Mouse (Mus musculus): ENCODE results near the gene Zscan25. TPM values are rescaled to one million over a fixed set of nuclear protein-coding genes. Genes with fewer than 3 reads are reported as not detected.
"Not testable (repeated sequence)": the region's sequence is repeated elsewhere in the genome, so short reads cannot be mapped to it uniquely, and the experiment has no call there.

Gene Zscan25
- polyA plus RNA-seq, 1 experiment from 2014 or later = 0.22 TPM

- H3K36me3 ChIP-seq (replicated peaks; ENCODE audit: insufficient read depth, low read length); H3K4me3 ChIP-seq (ENCODE audit: low read depth, low read length); DNase-seq; H3K4me1 ChIP-seq (ENCODE audit: insufficient read depth); H3K27me3 ChIP-seq (ENCODE audit: insufficient read depth, low read length); H3K4me2 ChIP-seq (ENCODE audit: low read depth, low read length); ATAC-seq; H3K9ac ChIP-seq (replicated peaks); H3K9me3 ChIP-seq (ENCODE audit: low read length); H3K27ac ChIP-seq (ENCODE audit: low read depth): not testable (repeated sequence)
- WGBS (ENCODE audit: insufficient replicate concordance) = 85% methylated on average over 4 of the region's 4 CpGs
- TF ChIP-seq CTCF (IDR thresholded peaks at IDR 0.05; ENCODE audit: low read depth) = peak; percentile 14; the same call in 1 of the 2 replicates
Measured at GRCm38 (mm10) chr5:145306953-145307352, 26.7 kb downstream of the Zscan25 start.

GRCm38 (mm10) chr5:145307811-145308210 is 27.5 kb downstream of the Zscan25 start:
- ATAC-seq; H3K9me3 ChIP-seq (ENCODE audit: low read length); H3K9ac ChIP-seq (replicated peaks); H3K4me1 ChIP-seq (ENCODE audit: insufficient read depth); H3K4me2 ChIP-seq (ENCODE audit: low read depth, low read length); H3K27me3 ChIP-seq (ENCODE audit: insufficient read depth, low read length); H3K27ac ChIP-seq (ENCODE audit: low read depth); H3K4me3 ChIP-seq (ENCODE audit: low read depth, low read length); H3K36me3 ChIP-seq (replicated peaks; ENCODE audit: insufficient read depth, low read length): not testable (repeated sequence)
- WGBS (ENCODE audit: insufficient replicate concordance) = 81% methylated on average over 3 of the region's 3 CpGs
- DNase-seq = peak; percentile 4

GRCm38 (mm10) chr5:145313845-145314244 is 33.5 kb downstream of the Zscan25 start:
- TF ChIP-seq EP300 (IDR thresholded peaks at IDR 0.05; ENCODE audit: low read depth) = no peak
- no peak for TF ChIP-seq CTCF (IDR thresholded peaks at IDR 0.05; ENCODE audit: low read depth)
- no peak overlapping the region for H3K27ac ChIP-seq (ENCODE audit: low read depth)
- H3K27me3 ChIP-seq (ENCODE audit: insufficient read depth, low read length) = no peaks in the 10 kb centered on the region
- no peak overlapping the region for H3K4me2 ChIP-seq (ENCODE audit: low read depth, low read length)
- no peaks in the 10 kb centered on the region for H3K4me1 ChIP-seq (ENCODE audit: insufficient read depth)
- H3K9ac ChIP-seq (replicated peaks) = no peak overlapping the region
- ATAC-seq (peak; percentile 66), DNase-seq (no peak)
- no peaks in the 10 kb centered on the region for H3K36me3 ChIP-seq (replicated peaks; ENCODE audit: insufficient read depth, low read length)
- H3K9me3 ChIP-seq (ENCODE audit: low read length) = no peaks in the 10 kb centered on the region
- no peak overlapping the region for H3K4me3 ChIP-seq (ENCODE audit: low read depth, low read length)

- ATAC-seq (no peak), DNase-seq (no peak)
- H3K4me3 ChIP-seq (ENCODE audit: low read depth, low read length) = no peak overlapping the region
- no peak overlapping the region for H3K4me2 ChIP-seq (ENCODE audit: low read depth, low read length)
- H3K36me3 ChIP-seq (replicated peaks; ENCODE audit: insufficient read depth, low read length) = no peaks in the 10 kb centered on the region
- no peaks in the 10 kb centered on the region for H3K4me1 ChIP-seq (ENCODE audit: insufficient read depth)
- 46% methylated on average over 1 of the region's 1 CpGs for WGBS (ENCODE audit: insufficient replicate concordance)
- TF ChIP-seq CTCF (IDR thresholded peaks at IDR 0.05; ENCODE audit: low read depth) (no peak), EP300 (IDR thresholded peaks at IDR 0.05; ENCODE audit: low read depth) (no peak)
- no peaks in the 10 kb centered on the region for H3K9me3 ChIP-seq (ENCODE audit: low read length)
- H3K9ac ChIP-seq (replicated peaks) = no peak overlapping the region
- H3K27me3 ChIP-seq (ENCODE audit: insufficient read depth, low read length) = no peaks in the 10 kb centered on the region
- H3K27ac ChIP-seq (ENCODE audit: low read depth) = no peak overlapping the region
Measured at GRCm38 (mm10) chr5:145317141-145317540, 36.8 kb downstream of the Zscan25 start.

GRCm38 (mm10) chr5:145338756-145339155 is 58.5 kb downstream of the Zscan25 start:
- H3K9me3 ChIP-seq (ENCODE audit: low read length); H3K9ac ChIP-seq (replicated peaks); H3K4me2 ChIP-seq (ENCODE audit: low read depth, low read length); H3K4me1 ChIP-seq (ENCODE audit: insufficient read depth); H3K27ac ChIP-seq (ENCODE audit: low read depth); ATAC-seq; H3K36me3 ChIP-seq (replicated peaks; ENCODE audit: insufficient read depth, low read length); H3K4me3 ChIP-seq (ENCODE audit: low read depth, low read length); DNase-seq; H3K27me3 ChIP-seq (ENCODE audit: insufficient read depth, low read length): not testable (repeated sequence)

Other genes with a start within 250 kb of the Zscan25 start
- not detected in 2 replicates for gene Gm4871, start 247.7 kb upstream of the Zscan25 start, polyA plus RNA-seq (2015; fragmentation: Nextera tagmentation; extraction: Ambion mirVana)
- gene 1700018F24Rik, start 237.5 kb upstream of the Zscan25 start, polyA plus RNA-seq (2015; fragmentation: Nextera tagmentation; extraction: Ambion mirVana) = not detected in 2 replicates
- gene Arpc1a, start 196.7 kb upstream of the Zscan25 start, polyA plus RNA-seq (2015; fragmentation: Nextera tagmentation; extraction: Ambion mirVana) = 49.1 and 51.1 TPM in 2 replicates
- not detected in 2 replicates for gene Kpna7, start 196.5 kb upstream of the Zscan25 start, polyA plus RNA-seq (2015; fragmentation: Nextera tagmentation; extraction: Ambion mirVana)
- gene Arpc1b, start 166.3 kb upstream of the Zscan25 start, polyA plus RNA-seq (2015; fragmentation: Nextera tagmentation; extraction: Ambion mirVana) = 157 and 181 TPM in 2 replicates
- gene Pdap1, start 140.3 kb upstream of the Zscan25 start, polyA plus RNA-seq (2015; fragmentation: Nextera tagmentation; extraction: Ambion mirVana) = 32.5 and 34.0 TPM in 2 replicates
- gene Bud31, start 140.1 kb upstream of the Zscan25 start, polyA plus RNA-seq (2015; fragmentation: Nextera tagmentation; extraction: Ambion mirVana) = 94.8 and 97.2 TPM in 2 replicates
- 4.4 and 5.5 TPM in 2 replicates for gene Ptcd1, start 113.4 kb upstream of the Zscan25 start, polyA plus RNA-seq (2015; fragmentation: Nextera tagmentation; extraction: Ambion mirVana)
- 18.1 and 19.3 TPM in 2 replicates for gene Cpsf4, start 113.3 kb upstream of the Zscan25 start, polyA plus RNA-seq (2015; fragmentation: Nextera tagmentation; extraction: Ambion mirVana)
- gene Atp5j2, start 88.4 kb upstream of the Zscan25 start, polyA plus RNA-seq (2015; fragmentation: Nextera tagmentation; extraction: Ambion mirVana) = 411 and 425 TPM in 2 replicates
- gene Zkscan14, start 78.6 kb upstream of the Zscan25 start, polyA plus RNA-seq (2015; fragmentation: Nextera tagmentation; extraction: Ambion mirVana) = 5.0 and 5.5 TPM in 2 replicates
- gene Zkscan5, start 75.9 kb upstream of the Zscan25 start, polyA plus RNA-seq (2015; fragmentation: Nextera tagmentation; extraction: Ambion mirVana) = 2.8 and 3.8 TPM in 2 replicates
- gene Zfp655, start 48.8 kb upstream of the Zscan25 start, polyA plus RNA-seq (2015; fragmentation: Nextera tagmentation; extraction: Ambion mirVana) = 25.4 and 27.4 TPM in 2 replicates
- gene Cyp3a57, start 64.8 kb downstream of the Zscan25 start, polyA plus RNA-seq (2015; fragmentation: Nextera tagmentation; extraction: Ambion mirVana) = 1.0 and 1.2 TPM in 2 replicates
- gene Cyp3a16, start 189.2 kb downstream of the Zscan25 start, polyA plus RNA-seq (2015; fragmentation: Nextera tagmentation; extraction: Ambion mirVana) = 36.6 and 36.8 TPM in 2 replicates

All from liver, postnatal 0 days (tissue).